Mouse (Mus musculus): Measurements from ENCODE around the gene Gm49486. TPM values are rescaled to one million over a fixed set of nuclear protein-coding genes. Genes with fewer than 3 reads are reported as not detected.

Gm49486 gene
- polyA plus RNA-seq, 1 experiment from 2014 or later = 0.35 TPM

GRCm38 (mm10) chr15:79201491-79202150 is 27.6 kb upstream of the Gm49486 start:
- Histone ChIP-seq H3K4me2 (no peak overlapping the region), H3K27me3 (replicated peaks) (peaks cover 26% of the 10 kb centered on the region), H3K9ac (0 out of 2 replicates have a peak overlapping the region, but pooled peaks have one; percentile 33), H3K9me3 (no peaks in the 10 kb centered on the region), H3K4me1 (peaks cover 28% of the 10 kb centered on the region), H3K4me3 (no peak overlapping the region), H3K36me3 (no peaks in the 10 kb centered on the region), H3K27ac (replicated peaks) (no peak overlapping the region)
- ATAC-seq (ENCODE audit: extremely low read depth, insufficient number of reproducible peaks, low FRiP score, low TSS enrichment) = no peak
- 22% methylated on average over 13 of the region's 13 CpGs for WGBS

GRCm38 (mm10) chr15:79202575-79202974 is 26.6 kb upstream of the Gm49486 start:
- Histone ChIP-seq H3K4me2 (peak overlapping the region; percentile 24; the same call in 1 of the 2 replicates), H3K4me1 (peaks cover 28% of the 10 kb centered on the region), H3K27me3 (replicated peaks) (peaks cover 26% of the 10 kb centered on the region), H3K9ac (0 out of 2 replicates have a peak overlapping the region, but pooled peaks have one; percentile 52), H3K9me3 (no peaks in the 10 kb centered on the region), H3K36me3 (no peaks in the 10 kb centered on the region), H3K4me3 (no peak overlapping the region), H3K27ac (replicated peaks) (no peak overlapping the region)
- WGBS = 20% methylated on average over 10 of the region's 10 CpGs
- ATAC-seq (ENCODE audit: extremely low read depth, insufficient number of reproducible peaks, low FRiP score, low TSS enrichment) = no peak

- no peak for ATAC-seq (ENCODE audit: extremely low read depth, insufficient number of reproducible peaks, low FRiP score, low TSS enrichment)
- no peak overlapping the region for H3K4me2 ChIP-seq
- WGBS = 74% methylated on average over 6 of the region's 6 CpGs
- H3K27me3 ChIP-seq (replicated peaks) = peaks cover 8% of the 10 kb centered on the region
- no peak overlapping the region for H3K27ac ChIP-seq (replicated peaks)
- no peak overlapping the region for H3K4me3 ChIP-seq
- H3K36me3 ChIP-seq = no peaks in the 10 kb centered on the region
- no peak overlapping the region for H3K9ac ChIP-seq
- no peaks in the 10 kb centered on the region for H3K9me3 ChIP-seq
- H3K4me1 ChIP-seq = peaks cover 17% of the 10 kb centered on the region
These were observed 21.0 kb upstream of the Gm49486 start for GRCm38 (mm10) chr15:79208211-79208610.

GRCm38 (mm10) chr15:79208758-79209439 is 20.3 kb upstream of the Gm49486 start:
- Histone ChIP-seq H3K36me3 (no peaks in the 10 kb centered on the region), H3K27ac (replicated peaks) (no peak overlapping the region), H3K4me3 (no peak overlapping the region), H3K9ac (no peak overlapping the region), H3K4me1 (peaks cover 22% of the 10 kb centered on the region), H3K4me2 (no peak overlapping the region), H3K27me3 (replicated peaks) (peaks cover 2% of the 10 kb centered on the region; the same call in 1 of the 2 replicates), H3K9me3 (no peaks in the 10 kb centered on the region)
- 67% methylated on average over 27 of the region's 27 CpGs for WGBS
- no peak for ATAC-seq (ENCODE audit: extremely low read depth, insufficient number of reproducible peaks, low FRiP score, low TSS enrichment)

GRCm38 (mm10) chr15:79210357-79210756 is 18.8 kb upstream of the Gm49486 start:
- H3K4me2 ChIP-seq = no peak overlapping the region
- peak overlapping the region; percentile 20; the same call in 1 of the 2 replicates for H3K9ac ChIP-seq
- no peaks in the 10 kb centered on the region for H3K36me3 ChIP-seq
- peaks cover 3% of the 10 kb centered on the region; the same call in 1 of the 2 replicates for H3K27me3 ChIP-seq (replicated peaks)
- WGBS = 50% methylated on average over 2 of the region's 2 CpGs
- no peak overlapping the region for H3K4me3 ChIP-seq
- H3K4me1 ChIP-seq = peaks cover 24% of the 10 kb centered on the region
- no peak for ATAC-seq (ENCODE audit: extremely low read depth, insufficient number of reproducible peaks, low FRiP score, low TSS enrichment)
- H3K9me3 ChIP-seq = no peaks in the 10 kb centered on the region
- peak overlapping the region; percentile 17; the same call in 1 of the 2 replicates for H3K27ac ChIP-seq (replicated peaks)

- H3K4me2 ChIP-seq = no peak overlapping the region
- H3K4me3 ChIP-seq = no peak overlapping the region
- H3K9me3 ChIP-seq = no peaks in the 10 kb centered on the region
- WGBS = 81% methylated on average over 26 of the region's 26 CpGs
- peaks cover 24% of the 10 kb centered on the region for H3K4me1 ChIP-seq
- no peak for ATAC-seq (ENCODE audit: extremely low read depth, insufficient number of reproducible peaks, low FRiP score, low TSS enrichment)
- 0 out of 2 replicates have a peak overlapping the region, but pooled peaks have one; percentile 1 for H3K27ac ChIP-seq (replicated peaks)
- peaks cover 3% of the 10 kb centered on the region; the same call in 1 of the 2 replicates for H3K27me3 ChIP-seq (replicated peaks)
- no peak overlapping the region for H3K9ac ChIP-seq
- no peaks in the 10 kb centered on the region for H3K36me3 ChIP-seq
These were observed 16.3 kb upstream of the Gm49486 start for GRCm38 (mm10) chr15:79212750-79213446.

- no peak overlapping the region for H3K4me2 ChIP-seq
- WGBS = 61% methylated on average over 6 of the region's 6 CpGs
- no peak for ATAC-seq (ENCODE audit: extremely low read depth, insufficient number of reproducible peaks, low FRiP score, low TSS enrichment)
- H3K9ac ChIP-seq = no peak overlapping the region
- no peak overlapping the region for H3K27ac ChIP-seq (replicated peaks)
- no peaks in the 10 kb centered on the region for H3K36me3 ChIP-seq
- no peaks in the 10 kb centered on the region for H3K9me3 ChIP-seq
- peaks cover 24% of the 10 kb centered on the region for H3K4me1 ChIP-seq
- no peak overlapping the region for H3K4me3 ChIP-seq
- peaks cover 3% of the 10 kb centered on the region; the same call in 1 of the 2 replicates for H3K27me3 ChIP-seq (replicated peaks)
These were observed 15.6 kb upstream of the Gm49486 start for GRCm38 (mm10) chr15:79213591-79213990.

- H3K4me2 ChIP-seq = no peak overlapping the region
- 50% methylated on average over 3 of the region's 3 CpGs for WGBS
- no peaks in the 10 kb centered on the region for H3K9me3 ChIP-seq
- no peak overlapping the region for H3K27ac ChIP-seq (replicated peaks)
- H3K4me1 ChIP-seq = peaks cover 14% of the 10 kb centered on the region
- no peak for ATAC-seq (ENCODE audit: extremely low read depth, insufficient number of reproducible peaks, low FRiP score, low TSS enrichment)
- H3K36me3 ChIP-seq = no peaks in the 10 kb centered on the region
- H3K4me3 ChIP-seq = no peak overlapping the region
- H3K27me3 ChIP-seq (replicated peaks) = peaks cover 8% of the 10 kb centered on the region; the same call in 1 of the 2 replicates
- no peak overlapping the region for H3K9ac ChIP-seq
These were observed 13.0 kb upstream of the Gm49486 start for GRCm38 (mm10) chr15:79216191-79216590.

- no peak overlapping the region for H3K27ac ChIP-seq (replicated peaks)
- H3K9ac ChIP-seq = 0 out of 2 replicates have a peak overlapping the region, but pooled peaks have one; percentile 47
- H3K4me3 ChIP-seq = no peak overlapping the region
- no peaks in the 10 kb centered on the region for H3K9me3 ChIP-seq
- 0% methylated on average over 1 of the region's 1 CpGs for WGBS
- no peaks in the 10 kb centered on the region for H3K36me3 ChIP-seq
- H3K4me2 ChIP-seq = no peak overlapping the region
- 0 out of 2 replicates have a peak, but pooled peaks cover 4% of the 10 kb centered on the region for H3K4me1 ChIP-seq
- H3K27me3 ChIP-seq (replicated peaks) = peaks cover 17% of the 10 kb centered on the region; the same call in 1 of the 2 replicates
- ATAC-seq (ENCODE audit: extremely low read depth, insufficient number of reproducible peaks, low FRiP score, low TSS enrichment) = no peak
These were observed 9.6 kb upstream of the Gm49486 start for GRCm38 (mm10) chr15:79219572-79219971.

GRCm38 (mm10) chr15:79223641-79224040 is 5.5 kb upstream of the Gm49486 start:
- Histone ChIP-seq H3K9ac (no peak overlapping the region), H3K4me1 (peaks cover 4% of the 10 kb centered on the region; the same call in 1 of the 2 replicates), H3K9me3 (no peaks in the 10 kb centered on the region), H3K4me2 (no peak overlapping the region), H3K36me3 (no peaks in the 10 kb centered on the region), H3K4me3 (no peak overlapping the region), H3K27ac (replicated peaks) (no peak overlapping the region), H3K27me3 (replicated peaks) (peaks cover 16% of the 10 kb centered on the region)
- WGBS = 21% methylated on average over 5 of the region's 5 CpGs
- ATAC-seq (ENCODE audit: extremely low read depth, insufficient number of reproducible peaks, low FRiP score, low TSS enrichment) = no peak

- H3K27me3 ChIP-seq (replicated peaks) = peaks cover 16% of the 10 kb centered on the region
- no peaks in the 10 kb centered on the region for H3K36me3 ChIP-seq
- H3K9ac ChIP-seq = no peak overlapping the region
- no peak overlapping the region for H3K27ac ChIP-seq (replicated peaks)
- H3K4me1 ChIP-seq = peaks cover 10% of the 10 kb centered on the region
- H3K4me3 ChIP-seq = no peak overlapping the region
- 13% methylated on average over 5 of the region's 5 CpGs for WGBS
- H3K4me2 ChIP-seq = no peak overlapping the region
- no peaks in the 10 kb centered on the region for H3K9me3 ChIP-seq
- no peak for ATAC-seq (ENCODE audit: extremely low read depth, insufficient number of reproducible peaks, low FRiP score, low TSS enrichment)
These were observed 4.5 kb upstream of the Gm49486 start for GRCm38 (mm10) chr15:79224685-79225084.

All from heart, embryonic 13.5 days (tissue).